Mouse (Mus musculus) heart, adult 2 months (tissue): ENCODE data around the gene Gm49721.
"Not testable (repeated sequence)": the region's sequence is repeated elsewhere in the genome, so short reads cannot be mapped to it uniquely, and the experiment has no call there.

Experiments
- CTCF ChIP-seq: fragments of 200-600 bp; IDR thresholded peaks from 2 replicates; pipeline ENCODE4 v1.8.1; 2022; ENCODE audit warnings: antibody characterized with exemption, mild to moderate bottlenecking, moderate library complexity
- EP300 ChIP-seq: fragments of 200-500 bp; IDR thresholded peaks from 2 replicates; pipeline ENCODE4 v1.6.1; 2011; ENCODE audit warnings: low read depth, low read length, control low read depth; ENCODE audit not compliant: insufficient read depth
- POLR2A ChIP-seq: fragments of 200-500 bp; IDR thresholded peaks from 2 replicates; pipeline ENCODE4 v1.6.1; 2011; ENCODE audit warnings: mild to moderate bottlenecking, low read depth, low read length, control low read depth; ENCODE audit not compliant: insufficient read depth

DNA sequence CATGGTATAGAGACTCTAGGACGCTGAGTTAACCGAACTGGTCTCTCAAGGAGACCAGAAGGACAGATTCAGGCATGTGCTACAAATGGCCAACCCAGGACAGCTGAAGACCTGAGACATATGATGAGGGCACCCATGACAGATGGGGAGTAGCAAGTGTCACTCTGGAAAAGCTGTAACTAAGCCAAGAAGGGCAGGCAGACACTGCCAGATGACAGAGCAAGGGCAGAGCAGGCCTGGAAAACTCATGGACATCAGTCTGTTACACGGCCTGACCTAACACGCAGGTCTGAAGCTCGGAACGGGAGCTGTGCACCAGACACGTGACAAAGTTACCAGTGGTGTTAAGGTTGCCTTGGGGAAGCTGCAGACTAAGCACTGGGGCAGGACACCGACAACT lies 19.8 kb upstream of the Gm49721 start:
- not testable (repeated sequence) for TF ChIP-seq EP300, CTCF, POLR2A
